Mouse (Mus musculus) testis, adult 2 months (tissue): ENCODE measurements around the gene Zfhx3.

Experiments used
- CTCF ChIP-seq: fragments of 200-500 bp; IDR thresholded peaks from 2 replicates; pipeline ENCODE4 v1.5.1; 2012; ENCODE audit warnings: low read depth, mild to moderate bottlenecking, inconsistent platforms, low read length, moderate library complexity; ENCODE audit not compliant: control insufficient read depth, insufficient read depth, insufficient replicate concordance
- POLR2A ChIP-seq: fragments of 200-500 bp; IDR thresholded peaks from 2 replicates; pipeline ENCODE4 v1.6.1; 2012; ENCODE audit warnings: low read depth, mild to moderate bottlenecking, inconsistent platforms, low read length, moderate library complexity; ENCODE audit not compliant: control insufficient read depth

GRCm38 (mm10) chr8:108790559-108791293, 848.3 kb downstream of the Zfhx3 start:
- TF ChIP-seq POLR2A (no peak), CTCF (peak; percentile 35; the same call in 1 of the 2 replicates)
